Mouse (Mus musculus): ENCODE data around the gene Olfr218. TPM values are rescaled to one million over a fixed set of nuclear protein-coding genes. Genes with fewer than 3 reads are reported as not detected.
"Not testable (repeated sequence)": the region's sequence is repeated elsewhere in the genome, so short reads cannot be mapped to it uniquely, and the experiment has no call there.

The Olfr218 gene
- total RNA-seq (2021) = not detected

DNA sequence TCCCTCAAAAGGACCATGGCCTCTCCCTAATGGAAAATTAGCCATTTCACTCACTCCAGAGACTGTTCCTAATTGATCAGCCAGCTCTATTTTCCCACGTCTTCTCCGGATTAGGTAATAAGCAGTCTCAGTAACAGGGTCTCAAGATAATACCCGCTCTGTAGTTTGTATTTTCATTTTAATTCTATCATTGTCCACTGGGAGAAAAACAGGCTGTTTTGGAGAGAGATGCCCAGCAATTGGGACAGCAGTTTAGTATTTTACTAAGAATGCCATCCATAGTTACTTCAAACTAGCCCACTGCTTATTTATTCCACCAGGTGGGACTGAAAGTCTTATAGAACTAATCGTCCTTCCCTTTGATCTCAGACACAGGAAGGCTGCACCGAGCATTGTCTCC, at the start of gene Olfr218:
Gene Olfr218 (plus strand): TSS at position 301 of the 400 bp plus-strand sequence.
- intact Hi-C loops (cut with DNase I) = no loop called here
- DNase-seq = no peak

DNA sequence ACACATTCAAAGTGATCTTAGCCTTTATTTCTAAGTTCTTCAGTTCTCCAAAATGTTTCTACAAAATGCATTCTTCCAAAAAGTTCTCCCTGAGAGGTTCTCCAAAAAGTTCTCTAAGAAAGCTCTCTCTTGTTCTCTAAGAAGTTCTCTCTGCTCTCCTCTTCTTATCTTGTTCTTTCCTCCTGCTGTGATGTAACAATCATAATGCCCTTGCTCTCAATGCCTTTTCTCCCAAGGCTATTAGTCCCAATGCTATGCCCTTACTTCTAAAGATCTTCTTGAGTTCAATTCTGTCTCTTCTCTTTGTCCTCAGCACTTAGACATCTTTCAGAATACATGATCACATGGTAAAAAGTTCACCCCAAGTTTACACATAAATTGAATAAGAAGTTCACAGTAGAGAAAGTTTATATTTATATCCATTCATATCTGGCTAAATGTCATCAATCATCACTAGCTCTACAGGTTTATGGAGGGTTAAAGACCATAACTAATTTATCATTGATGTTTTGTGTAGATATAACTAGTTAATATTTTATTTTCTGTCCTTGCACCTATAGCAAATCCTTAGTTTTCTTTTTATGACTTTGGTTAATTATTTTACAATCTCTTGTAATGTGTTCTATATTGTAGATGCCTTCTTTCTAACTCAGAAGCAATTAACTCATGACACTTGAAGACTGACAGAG, 23.3 kb upstream of the Olfr218 start:
- intact Hi-C loops (cut with DNase I) = no loop called here
- no peak for DNase-seq

DNA sequence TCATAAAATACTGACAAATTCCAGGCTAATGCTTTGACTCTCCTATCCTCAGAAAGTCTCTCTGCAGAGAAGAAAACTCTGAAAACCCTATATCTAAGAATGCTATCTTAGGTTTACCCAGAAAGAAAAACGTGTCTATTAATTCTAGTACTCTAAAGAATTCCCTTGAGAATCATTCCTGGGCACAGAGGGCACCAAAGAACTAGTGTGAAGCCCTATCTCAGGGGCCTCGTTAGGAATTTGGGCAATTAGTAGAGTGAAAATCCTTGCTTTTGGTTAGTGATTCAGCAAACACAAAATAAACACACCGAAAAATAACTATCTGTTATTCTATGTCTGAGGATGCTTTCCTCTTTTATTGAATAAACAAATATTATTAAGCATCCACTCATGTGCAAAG, 7.1 kb upstream of the Olfr218 start, which contains the start of gene Olfr1406:
Gene Olfr1406 (minus strand): TSS at position 101 of the 400 bp plus-strand sequence.
- intact Hi-C loops (cut with DNase I) = no loop called here

DNA sequence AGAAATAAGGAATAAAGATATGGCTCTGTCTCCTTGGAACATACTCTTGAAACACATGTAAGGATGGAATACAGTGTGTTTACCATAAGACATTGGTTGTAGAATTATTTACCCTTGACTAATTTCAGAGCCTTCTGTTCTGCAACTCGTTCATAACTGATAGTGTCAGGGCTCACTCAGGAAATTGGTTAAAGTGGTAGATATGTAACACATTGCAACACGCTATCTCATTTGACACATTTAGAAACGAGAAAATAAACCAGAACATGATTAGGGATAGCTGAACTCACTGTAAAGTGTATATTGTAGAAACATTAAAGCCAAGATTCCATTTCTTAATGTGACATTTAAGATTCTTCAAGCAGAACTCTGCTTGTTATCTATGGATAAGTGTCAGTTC, 5.5 kb upstream of the Olfr218 start:
- intact Hi-C loops (cut with DNase I) = no loop called here
- DNase-seq = no peak

More for the DNA sequence above, 7.1 kb upstream of the Olfr218 start, which contains the start of gene Olfr1406:
- DNase-seq = no peak

GRCm38 (mm10) chr1:173196359-173196758, 1.2 kb upstream of the Olfr218 start:
- intact Hi-C loops (cut with DNase I) = no loop called here

DNA sequence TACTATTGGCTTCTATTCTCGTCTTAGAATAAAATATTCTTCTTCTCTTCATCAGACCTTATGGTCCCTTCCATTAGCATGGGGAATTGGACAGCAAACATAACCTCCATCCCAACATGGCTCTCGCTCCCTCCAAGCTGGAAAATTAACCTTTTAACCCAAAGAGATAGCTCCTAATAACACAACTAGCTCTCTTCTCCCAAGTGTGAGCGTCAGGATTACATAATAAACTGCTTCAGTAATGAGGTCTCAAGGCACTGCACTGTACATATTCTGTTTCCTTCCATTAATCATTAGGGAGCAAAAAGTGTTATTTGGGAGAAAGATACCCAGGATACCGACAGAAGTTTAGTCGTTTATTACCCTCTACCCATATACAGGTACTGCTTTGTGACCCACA, 14.5 kb downstream of the Olfr218 start, which contains the start of gene Olfr1404:
Gene Olfr1404 (plus strand): TSS at position 301 of the 400 bp plus-strand sequence.
- no peak for DNase-seq
- intact Hi-C loops (cut with DNase I) = no loop called here

More at GRCm38 (mm10) chr1:173196359-173196758, 1.2 kb upstream of the Olfr218 start:
- DNase-seq = no peak

DNA sequence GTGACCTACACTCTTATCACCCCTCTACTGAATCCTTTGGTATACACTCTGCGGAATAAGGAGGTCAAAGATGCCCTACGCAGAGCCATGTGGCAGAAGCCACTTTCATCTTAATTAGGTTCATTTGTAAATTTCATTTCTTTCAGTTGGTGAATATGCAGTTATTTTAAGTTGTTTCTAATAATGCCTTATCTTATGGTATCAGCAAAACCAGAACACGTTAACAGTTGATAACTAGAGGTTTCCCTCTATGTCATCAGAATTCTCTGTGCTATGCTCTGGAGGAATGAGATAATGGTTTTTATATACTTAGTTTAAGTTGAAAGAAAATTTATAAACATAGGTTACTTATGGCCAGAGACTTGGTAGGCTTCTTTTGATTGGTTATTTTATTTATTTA, 18.9 kb downstream of the Olfr218 start:
- intact Hi-C loops (cut with DNase I) = no loop called here

DNA sequence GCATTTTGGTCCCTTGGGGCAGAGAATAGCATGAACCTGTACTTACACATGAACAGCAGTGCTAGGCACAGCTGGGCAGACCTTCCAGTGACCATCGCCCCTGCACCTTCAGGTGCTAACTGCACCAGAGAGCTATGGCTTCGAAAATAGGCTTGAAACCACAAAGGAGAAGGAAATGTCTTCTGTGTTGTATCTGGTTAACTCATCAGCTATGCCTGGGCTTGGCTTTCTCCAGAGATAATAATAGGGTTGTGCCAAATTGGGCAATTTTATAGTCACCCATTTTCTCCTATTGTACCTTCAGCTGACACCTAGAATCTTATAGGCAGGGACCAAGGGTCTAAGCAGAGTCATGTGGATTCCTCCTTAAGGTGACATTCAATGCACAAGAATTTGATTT, 29.5 kb downstream of the Olfr218 start, which contains the start of gene Fcer1a:
Gene Fcer1a (minus strand): TSS at position 134 of the 400 bp plus-strand sequence.
- intact Hi-C loops (cut with DNase I) = no loop called here
- no peak for DNase-seq

More for the DNA sequence above, 18.9 kb downstream of the Olfr218 start:
- DNase-seq = no peak

GRCm38 (mm10) chr1:173237004-173237403, 39.4 kb downstream of the Olfr218 start:
- intact Hi-C loops (cut with DNase I); DNase-seq: not testable (repeated sequence)

GRCm38 (mm10) chr1:173249888-173250287, 52.3 kb downstream of the Olfr218 start:
- no peak for DNase-seq
- intact Hi-C loops (cut with DNase I) = no loop called here

Other genes with a start within 250 kb of the Olfr218 start
- not detected for gene Olfr16, start 247.4 kb upstream of the Olfr218 start, total RNA-seq (2021)
- not detected for gene Olfr1408, start 60.4 kb upstream of the Olfr218 start, total RNA-seq (2021)
- not detected for gene Olfr1406, start 7.2 kb upstream of the Olfr218 start, total RNA-seq (2021)
- not detected for gene Olfr1404, start 14.6 kb downstream of the Olfr218 start, total RNA-seq (2021)
- gene Fcer1a, start 29.4 kb downstream of the Olfr218 start, total RNA-seq (2021) = not detected
- gene Olfr418, start 68.2 kb downstream of the Olfr218 start, total RNA-seq (2021) = not detected
- not detected for gene Mptx2, start 80.0 kb downstream of the Olfr218 start, total RNA-seq (2021)
- gene Ackr1, start 135.9 kb downstream of the Olfr218 start, total RNA-seq (2021) = under 1 TPM; 0.53 to 0.74 TPM
- gene Aim2, start 153.1 kb downstream of the Olfr218 start, total RNA-seq (2021) = 1 to 10 TPM; 1.3 to 1.5 TPM
- gene Cadm3, start 169.9 kb downstream of the Olfr218 start, total RNA-seq (2021) = 1 to 10 TPM; 2.5 TPM

Data from heart, postnatal 10 days (tissue).